Mouse (Mus musculus): ENCODE results near the gene Akirin1. TPM values are rescaled to one million over a fixed set of nuclear protein-coding genes. Genes with fewer than 3 reads are reported as not detected.

Gene Akirin1
- polyA plus RNA-seq, 1 experiment from 2014 or later = 56.6 TPM

GRCm38 (mm10) chr4:123732921-123733320 is 17.2 kb downstream of the Akirin1 start:
- no peak overlapping the region for H3K9ac ChIP-seq (ENCODE audit: low read depth, low read length)
- H3K27me3 ChIP-seq (ENCODE audit: control insufficient read depth, insufficient read depth, low read length) = no peaks in the 10 kb centered on the region
- no peak for ATAC-seq (ENCODE audit: low FRiP score, low TSS enrichment)
- no peak overlapping the region for H3K4me2 ChIP-seq (replicated peaks; ENCODE audit: low read depth, low read length)
- 61% methylated on average over 2 of the region's 2 CpGs for WGBS
- peaks cover 25% of the 10 kb centered on the region for H3K36me3 ChIP-seq (ENCODE audit: control insufficient read depth, insufficient read depth, low read length)
- H3K4me1 ChIP-seq (ENCODE audit: control insufficient read depth, insufficient read depth, low read length) = no peaks in the 10 kb centered on the region
- no peak overlapping the region for H3K27ac ChIP-seq (ENCODE audit: low read depth, low read length)
- no peak overlapping the region for H3K4me3 ChIP-seq (ENCODE audit: low read length)
- no peaks in the 10 kb centered on the region for H3K9me3 ChIP-seq (ENCODE audit: control insufficient read depth, low read length)

DNA sequence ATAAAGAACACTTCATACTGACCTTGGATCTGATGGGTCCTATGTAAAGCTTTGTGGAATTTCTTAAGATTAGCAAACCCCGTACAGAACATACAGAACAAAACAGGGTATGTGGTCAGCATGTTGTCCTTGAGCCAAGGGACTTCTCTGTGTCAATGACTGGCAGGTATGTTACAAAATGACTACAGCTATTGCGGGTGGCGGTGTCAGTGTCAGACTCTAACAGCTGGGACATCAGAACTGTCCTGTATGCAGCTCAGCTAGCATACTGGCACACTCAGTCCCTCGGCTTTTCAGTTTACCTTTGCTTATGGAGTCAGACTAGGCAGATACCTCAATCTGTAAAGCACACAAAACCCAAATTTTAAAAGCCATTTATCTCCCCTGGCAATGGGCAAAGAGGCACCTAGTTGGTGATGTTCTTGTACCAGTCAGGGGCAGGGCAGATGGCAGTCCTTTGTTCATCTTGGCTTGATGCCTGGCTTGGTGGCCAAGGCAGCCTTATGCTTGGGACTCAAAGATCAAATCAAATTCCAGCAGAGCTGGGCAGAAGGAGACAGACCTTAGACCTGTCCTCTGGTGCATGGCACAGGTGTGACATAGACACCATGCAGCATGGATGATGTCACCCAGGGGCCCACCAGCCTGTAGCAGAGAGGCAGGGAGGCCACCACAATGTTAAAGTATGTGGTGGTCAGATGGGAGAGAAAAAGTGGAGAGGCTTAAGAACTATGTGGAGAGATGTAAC is 17.8 kb downstream of the Akirin1 start:
- Histone ChIP-seq H3K27me3 (ENCODE audit: control insufficient read depth, insufficient read depth, low read length) (no peaks in the 10 kb centered on the region), H3K4me2 (replicated peaks; ENCODE audit: low read depth, low read length) (no peak overlapping the region), H3K4me1 (ENCODE audit: control insufficient read depth, insufficient read depth, low read length) (no peaks in the 10 kb centered on the region), H3K9ac (ENCODE audit: low read depth, low read length) (no peak overlapping the region), H3K27ac (ENCODE audit: low read depth, low read length) (no peak overlapping the region), H3K9me3 (ENCODE audit: control insufficient read depth, low read length) (no peaks in the 10 kb centered on the region), H3K4me3 (ENCODE audit: low read length) (no peak overlapping the region), H3K36me3 (ENCODE audit: control insufficient read depth, insufficient read depth, low read length) (peaks cover 22% of the 10 kb centered on the region)
- ATAC-seq (ENCODE audit: low FRiP score, low TSS enrichment) = no peak
- 92% methylated on average over 4 of the region's 4 CpGs for WGBS

DNA sequence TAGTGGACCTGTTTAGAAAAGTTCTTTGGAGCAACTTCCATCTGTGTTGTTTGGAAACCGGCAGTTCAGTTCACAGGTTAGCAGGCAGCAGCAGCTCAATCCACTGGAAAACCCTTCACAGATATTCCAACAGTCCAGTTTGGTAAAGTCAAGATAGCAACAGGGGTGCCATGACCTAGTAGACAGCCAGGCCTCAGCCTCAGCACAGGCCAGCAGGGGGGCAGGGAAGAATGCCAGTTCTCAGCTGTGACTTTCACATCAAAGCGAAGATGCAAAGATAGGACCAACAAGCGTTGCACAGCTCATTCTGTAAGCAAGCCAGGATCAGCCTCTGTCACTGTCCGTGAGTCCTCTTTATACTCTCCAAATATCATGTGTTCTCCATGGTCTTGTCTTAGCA is 28.4 kb downstream of the Akirin1 start:
- 93% methylated on average over 4 of the region's 4 CpGs for WGBS
- Histone ChIP-seq H3K9ac (ENCODE audit: low read depth, low read length) (no peak overlapping the region), H3K27ac (ENCODE audit: low read depth, low read length) (no peak overlapping the region), H3K4me1 (ENCODE audit: control insufficient read depth, insufficient read depth, low read length) (0 out of 2 replicates have a peak, but pooled peaks cover 1% of the 10 kb centered on the region), H3K4me2 (replicated peaks; ENCODE audit: low read depth, low read length) (no peak overlapping the region), H3K4me3 (ENCODE audit: low read length) (no peak overlapping the region), H3K36me3 (ENCODE audit: control insufficient read depth, insufficient read depth, low read length) (no peaks in the 10 kb centered on the region), H3K27me3 (ENCODE audit: control insufficient read depth, insufficient read depth, low read length) (no peaks in the 10 kb centered on the region), H3K9me3 (ENCODE audit: control insufficient read depth, low read length) (no peaks in the 10 kb centered on the region)
- ATAC-seq (ENCODE audit: low FRiP score, low TSS enrichment) = no peak

GRCm38 (mm10) chr4:123718434-123718780 is 31.7 kb downstream of the Akirin1 start:
- peak overlapping the region; percentile 40; the same call in 1 of the 2 replicates for H3K9ac ChIP-seq (ENCODE audit: low read depth, low read length)
- 17% methylated on average over 7 of the region's 7 CpGs for WGBS

DNA sequence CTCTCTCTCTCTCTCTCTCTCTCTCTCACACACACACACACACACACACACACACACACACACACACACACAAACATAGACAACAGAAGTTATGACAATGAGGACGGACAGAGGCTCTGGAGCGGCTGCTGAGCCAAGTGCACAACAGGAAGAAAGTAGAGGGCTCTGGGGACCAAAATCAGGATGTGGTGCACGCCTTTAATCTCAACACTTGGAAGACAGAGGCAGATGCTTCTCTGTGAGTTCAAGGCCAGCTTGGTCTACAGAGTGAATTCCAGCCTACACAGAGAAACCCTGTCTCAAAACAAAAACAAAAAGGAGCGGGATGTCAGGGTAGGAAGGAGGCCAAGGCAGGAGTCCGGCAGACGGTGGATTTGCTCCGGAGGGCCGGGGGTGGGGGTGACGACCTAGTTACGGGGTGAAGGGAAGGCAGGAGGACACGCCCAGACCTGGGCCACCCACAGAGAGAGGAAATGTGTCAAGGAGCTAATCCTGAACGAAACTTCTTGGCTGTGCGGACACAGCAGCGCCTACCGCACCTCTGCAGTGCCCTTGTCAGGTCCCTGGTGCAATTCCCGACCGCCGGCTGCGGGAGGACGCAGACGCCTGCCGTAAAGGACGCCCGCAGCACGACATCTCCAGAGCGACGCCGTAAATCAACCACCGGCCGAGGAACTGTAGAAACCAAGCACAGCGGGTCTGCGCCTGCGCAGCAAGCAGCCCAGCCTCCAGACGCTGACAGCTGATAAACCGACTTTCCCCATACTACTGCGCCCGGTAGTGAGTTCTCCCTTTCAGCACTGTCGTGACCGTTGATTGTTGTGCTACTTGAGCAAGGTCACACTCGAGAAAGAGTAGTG is 32.3 kb downstream of the Akirin1 start, which contains the start of gene Ndufs5:
TSS of gene Ndufs5 (minus strand) at position 629 of the 860 bp plus-strand sequence.
- under 1% methylated on average over 37 of the region's 40 CpGs for WGBS
- peak within 1 kb of the TSS; percentile 26; the same call in 1 of the 2 replicates for H3K27ac ChIP-seq (ENCODE audit: low read depth, low read length)

More at GRCm38 (mm10) chr4:123718434-123718780, 31.7 kb downstream of the Akirin1 start:
- Histone ChIP-seq H3K36me3 (ENCODE audit: control insufficient read depth, insufficient read depth, low read length) (peaks cover 17% of the 10 kb centered on the region), H3K27me3 (ENCODE audit: control insufficient read depth, insufficient read depth, low read length) (no peaks in the 10 kb centered on the region), H3K9me3 (ENCODE audit: control insufficient read depth, low read length) (no peaks in the 10 kb centered on the region), H3K4me1 (ENCODE audit: control insufficient read depth, insufficient read depth, low read length) (0 out of 2 replicates have a peak, but pooled peaks cover 5% of the 10 kb centered on the region), H3K4me2 (replicated peaks; ENCODE audit: low read depth, low read length) (peak overlapping the region; percentile 58), H3K27ac (ENCODE audit: low read depth, low read length) (peak overlapping the region; percentile 26; the same call in 1 of the 2 replicates), H3K4me3 (ENCODE audit: low read length) (peak overlapping the region; percentile 65)
- peak; percentile 48; the same call in 1 of the 2 replicates for ATAC-seq (ENCODE audit: low FRiP score, low TSS enrichment)

GRCm38 (mm10) chr4:123712431-123712830 is 37.7 kb downstream of the Akirin1 start:
- no peak overlapping the region for H3K9ac ChIP-seq (ENCODE audit: low read depth, low read length)
- no peak overlapping the region for H3K4me2 ChIP-seq (replicated peaks; ENCODE audit: low read depth, low read length)
- no peak overlapping the region for H3K27ac ChIP-seq (ENCODE audit: low read depth, low read length)
- H3K27me3 ChIP-seq (ENCODE audit: control insufficient read depth, insufficient read depth, low read length) = no peaks in the 10 kb centered on the region
- 0 out of 2 replicates have a peak, but pooled peaks cover 5% of the 10 kb centered on the region for H3K4me1 ChIP-seq (ENCODE audit: control insufficient read depth, insufficient read depth, low read length)
- peaks cover 23% of the 10 kb centered on the region for H3K36me3 ChIP-seq (ENCODE audit: control insufficient read depth, insufficient read depth, low read length)
- no peak for ATAC-seq (ENCODE audit: low FRiP score, low TSS enrichment)
- H3K9me3 ChIP-seq (ENCODE audit: control insufficient read depth, low read length) = no peaks in the 10 kb centered on the region
- H3K4me3 ChIP-seq (ENCODE audit: low read length) = no peak overlapping the region
- 90% methylated on average over 1 of the region's 3 CpGs for WGBS

More for the DNA sequence above, 32.3 kb downstream of the Akirin1 start, which contains the start of gene Ndufs5:
- Histone ChIP-seq H3K36me3 (ENCODE audit: control insufficient read depth, insufficient read depth, low read length) (peaks cover 17% of the 10 kb centered on the region), H3K4me1 (ENCODE audit: control insufficient read depth, insufficient read depth, low read length) (0 out of 2 replicates have a peak, but pooled peaks cover 5% of the 10 kb centered on the region), H3K27me3 (ENCODE audit: control insufficient read depth, insufficient read depth, low read length) (no peaks in the 10 kb centered on the region), H3K9ac (ENCODE audit: low read depth, low read length) (peak within 1 kb of the TSS; percentile 72), H3K4me3 (ENCODE audit: low read length) (peak within 1 kb of the TSS; percentile 65), H3K9me3 (ENCODE audit: control insufficient read depth, low read length) (no peaks in the 10 kb centered on the region), H3K4me2 (replicated peaks; ENCODE audit: low read depth, low read length) (peak within 1 kb of the TSS; percentile 58)
- ATAC-seq (ENCODE audit: low FRiP score, low TSS enrichment) = peak; percentile 96

GRCm38 (mm10) chr4:123707340-123707739 is 42.8 kb downstream of the Akirin1 start:
- Histone ChIP-seq H3K9me3 (ENCODE audit: control insufficient read depth, low read length) (no peaks in the 10 kb centered on the region), H3K4me2 (replicated peaks; ENCODE audit: low read depth, low read length) (no peak overlapping the region), H3K9ac (ENCODE audit: low read depth, low read length) (no peak overlapping the region), H3K4me1 (ENCODE audit: control insufficient read depth, insufficient read depth, low read length) (no peaks in the 10 kb centered on the region), H3K27me3 (ENCODE audit: control insufficient read depth, insufficient read depth, low read length) (no peaks in the 10 kb centered on the region), H3K36me3 (ENCODE audit: control insufficient read depth, insufficient read depth, low read length) (peaks cover 5% of the 10 kb centered on the region; the same call in 1 of the 2 replicates), H3K4me3 (ENCODE audit: low read length) (no peak overlapping the region), H3K27ac (ENCODE audit: low read depth, low read length) (no peak overlapping the region)
- ATAC-seq (ENCODE audit: low FRiP score, low TSS enrichment) = no peak
- 93% methylated on average over 5 of the region's 5 CpGs for WGBS

GRCm38 (mm10) chr4:123705340-123705739 is 44.8 kb downstream of the Akirin1 start:
- no peak for ATAC-seq (ENCODE audit: low FRiP score, low TSS enrichment)
- WGBS = 89% methylated on average over 2 of the region's 2 CpGs
- no peaks in the 10 kb centered on the region for H3K27me3 ChIP-seq (ENCODE audit: control insufficient read depth, insufficient read depth, low read length)
- H3K4me3 ChIP-seq (ENCODE audit: low read length) = no peak overlapping the region
- no peaks in the 10 kb centered on the region for H3K4me1 ChIP-seq (ENCODE audit: control insufficient read depth, insufficient read depth, low read length)
- no peaks in the 10 kb centered on the region for H3K36me3 ChIP-seq (ENCODE audit: control insufficient read depth, insufficient read depth, low read length)
- no peak overlapping the region for H3K27ac ChIP-seq (ENCODE audit: low read depth, low read length)
- no peak overlapping the region for H3K4me2 ChIP-seq (replicated peaks; ENCODE audit: low read depth, low read length)
- H3K9me3 ChIP-seq (ENCODE audit: control insufficient read depth, low read length) = no peaks in the 10 kb centered on the region
- no peak overlapping the region for H3K9ac ChIP-seq (ENCODE audit: low read depth, low read length)
